Mouse (Mus musculus) hindbrain, postnatal 0 days (tissue): ENCODE measurements at regions not wholly inside any gene's neighbourhood (a gene's known extent, or its start where the extent isn't known, plus 50 kb on each side); places are given as distances from the start of the nearest gene placed in this dataset.
A peak's percentile ranks its signal among the peaks of the same experiment; 100 is the strongest.

Experiments
- ATAC-seq: fragments of 200-750 bp; cut with Nextera tagmentation; 2 replicates; pipeline ENCODE4 v1.8.0; 2017; ENCODE audit warnings: mild to moderate bottlenecking, moderate TSS enrichment, moderate library complexity
- DNase-seq: peaks from one replicate; pipeline ENCODE4 v3.0.0-alpha.2; 2015; ENCODE audit warnings: low spot score
- H3K27ac ChIP-seq: fragments of 300-500 bp; sonication (generic); 2 replicates; pipeline ENCODE4 v1.5.1; 2014; ENCODE audit warnings: mild to moderate bottlenecking
- H3K27me3 ChIP-seq: fragments of 300-500 bp; sonication (generic); 2 replicates; pipeline ENCODE4 v1.6.1; 2014; ENCODE audit warnings: low read length, mixed read lengths; ENCODE audit not compliant: insufficient read depth
- H3K36me3 ChIP-seq: fragments of 300-500 bp; sonication (generic); 2 replicates; pipeline ENCODE4 v1.6.1; 2014; ENCODE audit warnings: low read length, mixed read lengths; ENCODE audit not compliant: insufficient read depth
- H3K4me1 ChIP-seq: fragments of 300-500 bp; sonication (generic); 2 replicates; pipeline ENCODE4 v1.6.1; 2014; ENCODE audit warnings: antibody characterized with exemption, low read length, mixed read lengths; ENCODE audit not compliant: insufficient read depth
- H3K4me2 ChIP-seq: fragments of 300-500 bp; sonication (generic); 2 replicates; pipeline ENCODE4 v1.6.1; 2014; ENCODE audit warnings: low read depth, mild to moderate bottlenecking, low read length, moderate library complexity, mixed read lengths
- H3K4me3 ChIP-seq: fragments of 300-500 bp; sonication (generic); 2 replicates; pipeline ENCODE4 v1.5.1; 2014; ENCODE audit warnings: low read length
- H3K9ac ChIP-seq: fragments of 300-500 bp; sonication (generic); replicated peaks from 2 replicates; pipeline ENCODE4 v1.6.1; 2014; ENCODE audit warnings: mild to moderate bottlenecking, low read length, moderate library complexity, mixed read lengths
- H3K9me3 ChIP-seq: fragments of 300-500 bp; sonication (generic); 2 replicates; pipeline ENCODE4 v1.6.1; 2016; ENCODE audit warnings: low read length, mixed read lengths
- CTCF ChIP-seq: IDR thresholded peaks from 2 replicates; pipeline ENCODE4 v1.5.1; 2016; ENCODE audit warnings: antibody characterized with exemption, control low read depth, low read depth
- WGBS: fragments of 180-500 bp; shearing (Covaris S2); extraction: QIAGEN DNeasy Blood & Tissue Kit; methylation state at CpG from one replicate; pipeline ENCODE4 v1.1.7; 2014; 5-methylcytosine and 5-hydroxymethylcytosine counted together

GRCm38 (mm10) chr1:92776353-92776752 is 55.1 kb upstream of the Gpc1 start:
- WGBS, result 73% methylated on average over 4 of the region's 4 CpGs
- no peak overlapping the region for H3K4me3 ChIP-seq
- H3K36me3 ChIP-seq, result no peaks in the 10 kb centered on the region
- no peak overlapping the region for H3K9ac ChIP-seq
- H3K9me3 ChIP-seq, result no peaks in the 10 kb centered on the region
- DNase-seq, result no peak
- no peak for TF ChIP-seq CTCF
- H3K4me1 ChIP-seq, result no peaks in the 10 kb centered on the region
- no peak overlapping the region for H3K4me2 ChIP-seq
- no peak for ATAC-seq
- H3K27me3 ChIP-seq, result no peaks in the 10 kb centered on the region
- H3K27ac ChIP-seq, result no peak overlapping the region

- no peak for ATAC-seq
- WGBS, result 81% methylated on average over 3 of the region's 3 CpGs
- no peak overlapping the region for H3K4me3 ChIP-seq
Observed at GRCm38 (mm10) chr1:92775908-92776307, 55.5 kb upstream of the Gpc1 start.

GRCm38 (mm10) chr1:92774743-92775692 is 56.4 kb upstream of the Gpc1 start:
- Histone ChIP-seq H3K9me3 (no peaks in the 10 kb centered on the region), H3K36me3 (no peaks in the 10 kb centered on the region), H3K27me3 (no peaks in the 10 kb centered on the region), H3K4me3 (no peak overlapping the region), H3K27ac (no peak overlapping the region), H3K4me1 (peaks cover 2% of the 10 kb centered on the region; the same call in 1 of the 2 replicates), H3K4me2 (0 out of 2 replicates have a peak overlapping the region, but pooled peaks have one; percentile 11), H3K9ac (no peak overlapping the region)
- TF ChIP-seq CTCF, result no peak
- no peak for DNase-seq
- WGBS, result 46% methylated on average over 16 of the region's 16 CpGs
- ATAC-seq, result peak; percentile 22; the same call in 1 of the 2 replicates

More at GRCm38 (mm10) chr1:92775908-92776307, 55.5 kb upstream of the Gpc1 start:
- no peak overlapping the region for H3K9ac ChIP-seq
- no peaks in the 10 kb centered on the region for H3K36me3 ChIP-seq
- TF ChIP-seq CTCF, result no peak
- no peaks in the 10 kb centered on the region for H3K4me1 ChIP-seq
- DNase-seq, result no peak
- no peaks in the 10 kb centered on the region for H3K9me3 ChIP-seq
- H3K27ac ChIP-seq, result no peak overlapping the region
- no peak overlapping the region for H3K4me2 ChIP-seq
- no peaks in the 10 kb centered on the region for H3K27me3 ChIP-seq

GRCm38 (mm10) chr1:92774006-92774405 is 57.4 kb upstream of the Gpc1 start:
- H3K9me3 ChIP-seq, result no peaks in the 10 kb centered on the region
- WGBS, result 73% methylated on average over 3 of the region's 3 CpGs
- DNase-seq (no peak), ATAC-seq (no peak)
- H3K4me3 ChIP-seq, result no peak overlapping the region
- TF ChIP-seq CTCF, result no peak
- no peaks in the 10 kb centered on the region for H3K36me3 ChIP-seq
- no peak overlapping the region for H3K27ac ChIP-seq
- H3K4me1 ChIP-seq, result peaks cover 8% of the 10 kb centered on the region
- no peak overlapping the region for H3K9ac ChIP-seq
- H3K4me2 ChIP-seq, result no peak overlapping the region
- no peaks in the 10 kb centered on the region for H3K27me3 ChIP-seq

- DNase-seq (no peak), ATAC-seq (no peak)
- Histone ChIP-seq H3K9ac (no peak overlapping the region), H3K4me2 (no peak overlapping the region), H3K27ac (no peak overlapping the region), H3K27me3 (no peaks in the 10 kb centered on the region), H3K4me1 (peaks cover 8% of the 10 kb centered on the region), H3K36me3 (no peaks in the 10 kb centered on the region), H3K4me3 (no peak overlapping the region), H3K9me3 (no peaks in the 10 kb centered on the region)
- TF ChIP-seq CTCF, result no peak
- 58% methylated on average over 10 of the region's 10 CpGs for WGBS
Observed at GRCm38 (mm10) chr1:92772784-92773113, 58.7 kb upstream of the Gpc1 start.

- H3K36me3 ChIP-seq, result no peaks in the 10 kb centered on the region
- no peak for TF ChIP-seq CTCF
- H3K27me3 ChIP-seq, result no peaks in the 10 kb centered on the region
- no peak overlapping the region for H3K4me3 ChIP-seq
- no peak for ATAC-seq
- 78% methylated on average over 9 of the region's 9 CpGs for WGBS
- no peaks in the 10 kb centered on the region for H3K9me3 ChIP-seq
- no peak overlapping the region for H3K9ac ChIP-seq
- peaks cover 8% of the 10 kb centered on the region for H3K4me1 ChIP-seq
- DNase-seq, result no peak
- no peak overlapping the region for H3K4me2 ChIP-seq
- H3K27ac ChIP-seq, result no peak overlapping the region
Observed at GRCm38 (mm10) chr1:92772101-92772783, 59.2 kb upstream of the Gpc1 start.
